Mouse (Mus musculus) forebrain, embryonic 14.5 days (tissue): ENCODE measurements at regions not wholly inside any gene's neighbourhood (a gene's known extent, or its start where the extent isn't known, plus 50 kb on each side); places are given as distances from the start of the nearest gene placed in this dataset.

ENCODE experiments used
- ATAC-seq: fragments of 200-750 bp; cut with Nextera tagmentation; 2 replicates; pipeline ENCODE4 v1.8.0; 2017; ENCODE audit warnings: mild to moderate bottlenecking, moderate library complexity
- DNase-seq: peaks from one replicate; pipeline ENCODE4 v3.0.0-alpha.2; 2015; ENCODE audit warnings: low spot score
- H3K27ac ChIP-seq: fragments of 300-500 bp; sonication (generic); 2 replicates; pipeline ENCODE4 v1.5.1; 2014; ENCODE audit warnings: low read depth, mild to moderate bottlenecking, control low read depth, low read length, moderate library complexity
- H3K27me3 ChIP-seq: fragments of 300-500 bp; sonication (generic); replicated peaks from 2 replicates; pipeline ENCODE4 v1.6.1; 2014; ENCODE audit warnings: low read length, control low read depth, mixed read lengths; ENCODE audit not compliant: control insufficient read depth, insufficient read depth
- H3K36me3 ChIP-seq: fragments of 300-500 bp; sonication (generic); 2 replicates; pipeline ENCODE4 v1.6.1; 2014; ENCODE audit warnings: low read length, control low read depth; ENCODE audit not compliant: control insufficient read depth, insufficient read depth
- H3K4me1 ChIP-seq: fragments of 300-500 bp; sonication (generic); 2 replicates; pipeline ENCODE4 v1.6.1; 2014; ENCODE audit warnings: antibody characterized with exemption, low read length, control low read depth; ENCODE audit not compliant: control insufficient read depth, insufficient read depth
- H3K4me2 ChIP-seq: fragments of 300-500 bp; sonication (generic); 2 replicates; pipeline ENCODE4 v1.6.1; 2014; ENCODE audit warnings: mild to moderate bottlenecking, control low read depth, low read length
- H3K4me3 ChIP-seq: fragments of 300-500 bp; sonication (generic); 2 replicates; pipeline ENCODE4 v1.5.1; 2014; ENCODE audit warnings: low read depth, low read length, control low read depth
- H3K9ac ChIP-seq: fragments of 300-500 bp; sonication (generic); 2 replicates; pipeline ENCODE4 v1.6.1; 2014; ENCODE audit warnings: mild to moderate bottlenecking, low read length, control low read depth, moderate library complexity
- H3K9me3 ChIP-seq: fragments of 300-500 bp; sonication (generic); replicated peaks from 2 replicates; pipeline ENCODE4 v1.6.1; 2016; ENCODE audit warnings: low read length, control low read depth, mixed read lengths; ENCODE audit not compliant: control insufficient read depth
- WGBS: fragments of 180-500 bp; shearing (Covaris S2); extraction: QIAGEN DNeasy Blood & Tissue Kit; methylation state at CpG from one replicate; pipeline ENCODE4 v1.1.7; 2014; 5-methylcytosine and 5-hydroxymethylcytosine counted together

DNA sequence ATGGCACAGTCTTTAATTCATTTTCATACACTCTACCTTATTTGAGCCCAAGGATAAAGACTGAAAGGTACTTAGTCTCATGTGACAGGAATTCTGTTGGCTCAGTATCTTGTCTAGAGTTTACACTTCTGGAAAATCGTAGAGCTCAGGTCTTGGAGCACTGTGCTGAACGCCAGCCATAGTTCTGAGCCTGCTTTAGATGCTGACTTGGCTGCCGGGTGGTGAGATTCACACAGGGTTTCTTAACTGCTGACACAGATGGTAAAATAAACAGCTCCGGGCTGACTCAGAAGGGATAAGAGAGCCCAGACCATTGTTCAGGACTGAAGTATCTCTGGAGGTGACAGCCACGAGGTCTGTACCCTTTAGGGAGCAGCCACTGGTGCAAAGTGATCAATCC, 257.0 kb downstream of the Gm10260 start:
- H3K27ac ChIP-seq, result no peak overlapping the region
- WGBS, result 86% methylated on average over 5 of the region's 5 CpGs
- no peak overlapping the region for H3K9ac ChIP-seq
- H3K4me1 ChIP-seq, result no peaks in the 10 kb centered on the region
- ATAC-seq, result no peak
- no peak overlapping the region for H3K4me3 ChIP-seq
- H3K4me2 ChIP-seq, result no peak overlapping the region
- no peak for DNase-seq
- H3K27me3 ChIP-seq, result no peaks in the 10 kb centered on the region
- H3K36me3 ChIP-seq, result no peaks in the 10 kb centered on the region
- no peaks in the 10 kb centered on the region for H3K9me3 ChIP-seq

DNA sequence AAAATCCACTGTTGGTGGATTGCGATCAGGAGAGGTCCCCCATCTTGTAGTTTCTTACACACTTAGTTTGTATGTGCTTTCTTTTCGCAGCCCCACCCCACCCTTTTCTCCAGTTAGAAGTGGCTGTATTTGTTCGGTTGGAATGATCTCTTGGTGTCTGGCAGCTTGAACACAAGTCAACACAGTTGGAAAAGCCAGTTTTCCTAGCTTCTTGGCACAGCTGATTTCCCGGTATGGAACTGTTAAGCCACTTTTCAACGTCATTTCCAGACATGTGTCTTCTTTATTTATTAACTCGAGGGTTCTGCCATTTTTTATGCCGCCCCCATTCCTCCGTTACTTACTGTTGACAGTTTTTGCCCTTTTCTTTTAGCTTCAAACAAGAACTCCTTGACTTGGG, 259.2 kb downstream of the Enc1 start:
- ATAC-seq (peak; percentile 20; the same call in 1 of the 2 replicates), DNase-seq (peak; percentile 67)
- Histone ChIP-seq H3K4me3 (no peak overlapping the region), H3K9ac (no peak overlapping the region), H3K4me1 (no peaks in the 10 kb centered on the region), H3K4me2 (no peak overlapping the region), H3K27me3 (no peaks in the 10 kb centered on the region), H3K9me3 (no peaks in the 10 kb centered on the region), H3K27ac (no peak overlapping the region), H3K36me3 (no peaks in the 10 kb centered on the region)
- WGBS, result 86% methylated on average over 8 of the region's 8 CpGs

DNA sequence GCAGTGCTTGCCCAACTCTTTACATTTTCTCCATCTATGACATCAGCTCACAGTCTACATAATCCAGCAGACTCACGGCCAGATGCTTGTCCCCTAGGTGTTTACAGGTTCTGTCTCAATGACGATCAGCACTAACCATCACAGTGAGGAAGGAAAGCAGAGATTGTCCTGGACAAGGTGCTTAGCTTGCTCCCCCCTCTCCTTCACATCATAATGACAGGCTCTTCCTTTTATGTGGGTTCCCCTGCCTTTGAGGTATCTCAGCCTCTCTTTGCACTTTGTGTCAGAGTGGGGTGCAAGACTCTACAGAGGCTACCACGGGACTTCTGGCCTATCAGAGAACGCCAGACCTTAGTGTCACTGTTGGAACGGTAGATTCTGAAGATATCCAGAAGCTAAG, 258.1 kb downstream of the Enc1 start:
- ATAC-seq (no peak), DNase-seq (no peak)
- H3K36me3 ChIP-seq, result no peaks in the 10 kb centered on the region
- no peak overlapping the region for H3K4me2 ChIP-seq
- WGBS, result 92% methylated on average over 5 of the region's 5 CpGs
- H3K9ac ChIP-seq, result no peak overlapping the region
- H3K27me3 ChIP-seq, result no peaks in the 10 kb centered on the region
- H3K9me3 ChIP-seq, result no peaks in the 10 kb centered on the region
- H3K4me1 ChIP-seq, result no peaks in the 10 kb centered on the region
- no peak overlapping the region for H3K27ac ChIP-seq
- H3K4me3 ChIP-seq, result no peak overlapping the region

DNA sequence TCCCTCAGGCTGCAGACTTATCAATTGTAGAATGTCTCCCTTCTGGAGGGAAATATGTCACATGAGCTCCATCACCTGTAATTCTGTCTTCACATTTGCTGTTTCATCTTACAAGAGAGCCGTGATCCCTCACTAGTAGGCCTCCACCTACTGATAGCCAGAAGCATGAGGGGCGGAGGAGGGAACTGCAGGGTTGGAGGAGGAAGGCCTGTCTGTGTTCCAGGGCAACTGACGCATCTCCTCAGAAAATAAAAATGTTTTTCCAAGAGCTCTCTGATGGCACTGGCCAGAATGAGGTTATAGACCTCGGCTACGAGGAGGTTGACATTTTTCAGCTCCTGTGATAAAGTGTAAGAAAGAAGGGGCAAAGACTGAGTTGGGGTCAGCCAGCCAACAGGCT, 257.0 kb downstream of the Enc1 start:
- WGBS, result 93% methylated on average over 5 of the region's 5 CpGs
- ATAC-seq (no peak), DNase-seq (no peak)
- Histone ChIP-seq H3K9me3 (no peaks in the 10 kb centered on the region), H3K9ac (no peak overlapping the region), H3K36me3 (no peaks in the 10 kb centered on the region), H3K4me3 (no peak overlapping the region), H3K27me3 (no peaks in the 10 kb centered on the region), H3K4me1 (no peaks in the 10 kb centered on the region), H3K27ac (no peak overlapping the region), H3K4me2 (no peak overlapping the region)

DNA sequence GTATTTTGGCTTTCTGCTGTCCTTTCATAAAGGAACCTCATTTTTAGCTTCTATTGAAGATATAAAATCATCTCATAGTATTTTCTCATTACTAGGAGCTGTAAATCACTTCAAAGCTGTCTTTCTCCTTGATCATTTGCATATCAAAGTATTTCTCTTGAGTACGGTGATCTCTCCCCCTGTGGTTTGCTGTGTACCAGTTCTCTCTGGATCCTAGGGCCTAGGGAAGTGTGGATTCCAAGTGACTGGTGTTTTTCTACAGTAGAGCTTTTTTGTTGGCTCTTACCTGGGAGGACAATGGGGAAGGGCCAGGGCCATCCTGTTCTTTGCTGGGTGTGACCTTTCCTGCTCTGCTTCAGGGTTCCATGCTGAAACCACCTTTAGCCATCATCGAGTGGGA, 253.9 kb downstream of the Enc1 start:
- Histone ChIP-seq H3K27me3 (no peaks in the 10 kb centered on the region), H3K36me3 (no peaks in the 10 kb centered on the region), H3K4me3 (no peak overlapping the region), H3K9me3 (no peaks in the 10 kb centered on the region), H3K9ac (no peak overlapping the region), H3K4me2 (no peak overlapping the region), H3K4me1 (peaks cover 2% of the 10 kb centered on the region; the same call in 1 of the 2 replicates), H3K27ac (no peak overlapping the region)
- DNase-seq (no peak), ATAC-seq (no peak)
- WGBS, result 72% methylated on average over 2 of the region's 2 CpGs

GRCm38 (mm10) chr13:97493836-97494235, 252.9 kb downstream of the Enc1 start:
- ATAC-seq (no peak), DNase-seq (no peak)
- Histone ChIP-seq H3K4me1 (peaks cover 2% of the 10 kb centered on the region; the same call in 1 of the 2 replicates), H3K27ac (no peak overlapping the region), H3K9ac (no peak overlapping the region), H3K9me3 (no peaks in the 10 kb centered on the region), H3K4me3 (no peak overlapping the region), H3K4me2 (no peak overlapping the region), H3K36me3 (no peaks in the 10 kb centered on the region), H3K27me3 (no peaks in the 10 kb centered on the region)
- 91% methylated on average over 7 of the region's 7 CpGs for WGBS

- no peak overlapping the region for H3K9ac ChIP-seq
- WGBS, result 78% methylated on average over 17 of the region's 20 CpGs
- no peaks in the 10 kb centered on the region for H3K27me3 ChIP-seq
- no peaks in the 10 kb centered on the region for H3K36me3 ChIP-seq
- ATAC-seq (peak; percentile 29; the same call in 1 of the 2 replicates), DNase-seq (no peak)
- H3K4me3 ChIP-seq, result no peak overlapping the region
- H3K4me2 ChIP-seq, result no peak overlapping the region
- no peak overlapping the region for H3K27ac ChIP-seq
- H3K9me3 ChIP-seq, result no peaks in the 10 kb centered on the region
- peaks cover 5% of the 10 kb centered on the region for H3K4me1 ChIP-seq
Observed at GRCm38 (mm10) chr13:97492958-97493735, 252.2 kb downstream of the Enc1 start.

GRCm38 (mm10) chr13:97491865-97492847, 251.3 kb downstream of the Enc1 start:
- 94% methylated on average over 19 of the region's 19 CpGs for WGBS
- Histone ChIP-seq H3K4me1 (peaks cover 13% of the 10 kb centered on the region), H3K9ac (no peak overlapping the region), H3K9me3 (no peaks in the 10 kb centered on the region), H3K27ac (no peak overlapping the region), H3K27me3 (no peaks in the 10 kb centered on the region), H3K36me3 (no peaks in the 10 kb centered on the region), H3K4me2 (no peak overlapping the region), H3K4me3 (no peak overlapping the region)
- DNase-seq (no peak), ATAC-seq (no peak)

DNA sequence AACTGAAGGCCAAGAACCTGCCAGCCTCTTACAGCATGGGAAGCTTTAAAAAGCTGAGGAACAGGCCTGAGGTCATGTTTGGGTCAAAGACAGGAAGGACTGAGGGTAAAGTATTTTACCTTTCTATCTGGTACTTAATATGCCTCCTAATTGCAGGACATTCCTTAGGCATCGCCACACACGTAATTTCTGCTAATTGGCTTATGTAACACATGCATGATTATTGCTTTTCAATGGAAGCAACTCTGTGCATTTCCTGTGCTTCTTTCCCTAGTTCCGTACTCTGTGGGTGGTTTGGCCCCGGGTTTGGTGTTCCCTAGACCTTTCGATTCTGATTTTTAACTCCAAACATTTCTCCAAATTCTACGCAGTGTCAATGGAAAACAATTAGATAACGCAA, 249.2 kb downstream of the Enc1 start:
- no peak for DNase-seq
- peaks cover 13% of the 10 kb centered on the region for H3K4me1 ChIP-seq
- no peak for ATAC-seq
- no peak overlapping the region for H3K4me3 ChIP-seq
- H3K36me3 ChIP-seq, result no peaks in the 10 kb centered on the region
- no peak overlapping the region for H3K27ac ChIP-seq
- no peak overlapping the region for H3K9ac ChIP-seq
- H3K9me3 ChIP-seq, result no peaks in the 10 kb centered on the region
- no peaks in the 10 kb centered on the region for H3K27me3 ChIP-seq
- WGBS, result 35% methylated on average over 7 of the region's 7 CpGs
- H3K4me2 ChIP-seq, result no peak overlapping the region
